Mouse (Mus musculus): ENCODE data around the gene Erbb2. TPM values are rescaled to one million over a fixed set of nuclear protein-coding genes. Genes with fewer than 3 reads are reported as not detected.

Erbb2 gene
- polyA plus RNA-seq, 1 experiment, result not detected

GRCm38 (mm10) chr11:98426592-98426991 lies 14.3 kb downstream of the Erbb2 start:
- no peak overlapping the region for H3K4me3 ChIP-seq (ENCODE audit: insufficient read depth, low read depth, low read length)

GRCm38 (mm10) chr11:98428436-98428835 lies 16.2 kb downstream of the Erbb2 start:
- Histone ChIP-seq H3K4me1 (ENCODE audit: control insufficient read depth, insufficient read depth, low read length) (no peaks in the 10 kb centered on the region), H3K4me3 (ENCODE audit: insufficient read depth, low read depth, low read length) (no peak overlapping the region), H3K27ac (ENCODE audit: insufficient read depth, low read depth, low read length) (no peak overlapping the region)
- TF ChIP-seq POLR2A (IDR thresholded peaks at IDR 0.05; ENCODE audit: insufficient read depth, low read depth, low read length) (no peak), CTCF (IDR thresholded peaks at IDR 0.05; ENCODE audit: insufficient read depth, low read depth, low read length) (no peak)
- WGBS, result 84% methylated on average over 5 of the region's 5 CpGs

More at GRCm38 (mm10) chr11:98426592-98426991, 14.3 kb downstream of the Erbb2 start:
- H3K27ac ChIP-seq (ENCODE audit: insufficient read depth, low read depth, low read length), result no peak overlapping the region
- 94% methylated on average over 7 of the region's 7 CpGs for WGBS
- H3K4me1 ChIP-seq (ENCODE audit: control insufficient read depth, insufficient read depth, low read length), result no peaks in the 10 kb centered on the region
- TF ChIP-seq CTCF (IDR thresholded peaks at IDR 0.05; ENCODE audit: insufficient read depth, low read depth, low read length) (no peak), POLR2A (IDR thresholded peaks at IDR 0.05; ENCODE audit: insufficient read depth, low read depth, low read length) (no peak)

GRCm38 (mm10) chr11:98431743-98432502 lies 19.7 kb downstream of the Erbb2 start:
- 87% methylated on average over 9 of the region's 9 CpGs for WGBS
- no peak overlapping the region for H3K27ac ChIP-seq (ENCODE audit: insufficient read depth, low read depth, low read length)
- H3K4me3 ChIP-seq (ENCODE audit: insufficient read depth, low read depth, low read length), result no peak overlapping the region
- no peaks in the 10 kb centered on the region for H3K4me1 ChIP-seq (ENCODE audit: control insufficient read depth, insufficient read depth, low read length)
- TF ChIP-seq CTCF (IDR thresholded peaks at IDR 0.05; ENCODE audit: insufficient read depth, low read depth, low read length) (no peak), POLR2A (IDR thresholded peaks at IDR 0.05; ENCODE audit: insufficient read depth, low read depth, low read length) (no peak)

GRCm38 (mm10) chr11:98435723-98436122 lies 23.5 kb downstream of the Erbb2 start:
- TF ChIP-seq CTCF (IDR thresholded peaks at IDR 0.05; ENCODE audit: insufficient read depth, low read depth, low read length), result no peak
- no peak for TF ChIP-seq POLR2A (IDR thresholded peaks at IDR 0.05; ENCODE audit: insufficient read depth, low read depth, low read length)
- Histone ChIP-seq H3K27ac (ENCODE audit: insufficient read depth, low read depth, low read length) (no peak overlapping the region), H3K4me3 (ENCODE audit: insufficient read depth, low read depth, low read length) (no peak overlapping the region), H3K4me1 (ENCODE audit: control insufficient read depth, insufficient read depth, low read length) (peaks cover 4% of the 10 kb centered on the region; the same call in 1 of the 2 replicates)
- 92% methylated on average over 9 of the region's 9 CpGs for WGBS

- WGBS, result 88% methylated on average over 6 of the region's 6 CpGs
- Histone ChIP-seq H3K4me3 (ENCODE audit: insufficient read depth, low read depth, low read length) (no peak overlapping the region), H3K4me1 (ENCODE audit: control insufficient read depth, insufficient read depth, low read length) (peaks cover 4% of the 10 kb centered on the region; the same call in 1 of the 2 replicates), H3K27ac (ENCODE audit: insufficient read depth, low read depth, low read length) (no peak overlapping the region)
- TF ChIP-seq POLR2A (IDR thresholded peaks at IDR 0.05; ENCODE audit: insufficient read depth, low read depth, low read length) (no peak), CTCF (IDR thresholded peaks at IDR 0.05; ENCODE audit: insufficient read depth, low read depth, low read length) (no peak)
Observed at GRCm38 (mm10) chr11:98437441-98437840, 25.2 kb downstream of the Erbb2 start.

- Histone ChIP-seq H3K27ac (ENCODE audit: insufficient read depth, low read depth, low read length) (no peak within 1 kb of the TSS), H3K4me3 (ENCODE audit: insufficient read depth, low read depth, low read length) (peak within 1 kb of the TSS; percentile 86), H3K4me1 (ENCODE audit: control insufficient read depth, insufficient read depth, low read length) (peaks cover 4% of the 10 kb centered on the region; the same call in 1 of the 2 replicates)
- TF ChIP-seq CTCF (IDR thresholded peaks at IDR 0.05; ENCODE audit: insufficient read depth, low read depth, low read length), result peak; percentile 74
- TF ChIP-seq POLR2A (IDR thresholded peaks at IDR 0.05; ENCODE audit: insufficient read depth, low read depth, low read length), result peak; percentile 66
- whole genome bisulfite sequencing, result 1% methylated on average over 43 of the region's 43 CpGs
Observed at GRCm38 (mm10) chr11:98438331-98439158, 26.3 kb downstream of the Erbb2 start, which contains the start of gene Mien1. Gene Mien1 (minus strand): TSS chr11:98438991.

- WGBS, result 96% methylated on average over 1 of the region's 1 CpGs
- H3K4me3 ChIP-seq (ENCODE audit: insufficient read depth, low read depth, low read length), result no peak overlapping the region
Observed at GRCm38 (mm10) chr11:98443688-98444087, 31.4 kb downstream of the Erbb2 start.

GRCm38 (mm10) chr11:98445238-98445637 lies 33.0 kb downstream of the Erbb2 start:
- H3K4me1 ChIP-seq (ENCODE audit: control insufficient read depth, insufficient read depth, low read length), result peaks cover 9% of the 10 kb centered on the region; the same call in 1 of the 2 replicates
- no peak for TF ChIP-seq POLR2A (IDR thresholded peaks at IDR 0.05; ENCODE audit: insufficient read depth, low read depth, low read length)
- TF ChIP-seq CTCF (IDR thresholded peaks at IDR 0.05; ENCODE audit: insufficient read depth, low read depth, low read length), result no peak
- no peak overlapping the region for H3K27ac ChIP-seq (ENCODE audit: insufficient read depth, low read depth, low read length)
- no peak overlapping the region for H3K4me3 ChIP-seq (ENCODE audit: insufficient read depth, low read depth, low read length)
- 47% methylated on average over 1 of the region's 1 CpGs for WGBS

More at GRCm38 (mm10) chr11:98443688-98444087, 31.4 kb downstream of the Erbb2 start:
- Histone ChIP-seq H3K27ac (ENCODE audit: insufficient read depth, low read depth, low read length) (no peak overlapping the region), H3K4me1 (ENCODE audit: control insufficient read depth, insufficient read depth, low read length) (peaks cover 2% of the 10 kb centered on the region; the same call in 1 of the 2 replicates)
- TF ChIP-seq CTCF (IDR thresholded peaks at IDR 0.05; ENCODE audit: insufficient read depth, low read depth, low read length) (no peak), POLR2A (IDR thresholded peaks at IDR 0.05; ENCODE audit: insufficient read depth, low read depth, low read length) (no peak)

Measured in olfactory bulb, adult 2 months (tissue).